Mouse (Mus musculus) right cerebral cortex, postnatal 25 days (tissue): Measurements from ENCODE around the gene Shc2.

Experiments
- DNase-seq: peaks from one replicate; pipeline ENCODE4 v3.0.0; 2022

The Shc2 gene

DNA sequence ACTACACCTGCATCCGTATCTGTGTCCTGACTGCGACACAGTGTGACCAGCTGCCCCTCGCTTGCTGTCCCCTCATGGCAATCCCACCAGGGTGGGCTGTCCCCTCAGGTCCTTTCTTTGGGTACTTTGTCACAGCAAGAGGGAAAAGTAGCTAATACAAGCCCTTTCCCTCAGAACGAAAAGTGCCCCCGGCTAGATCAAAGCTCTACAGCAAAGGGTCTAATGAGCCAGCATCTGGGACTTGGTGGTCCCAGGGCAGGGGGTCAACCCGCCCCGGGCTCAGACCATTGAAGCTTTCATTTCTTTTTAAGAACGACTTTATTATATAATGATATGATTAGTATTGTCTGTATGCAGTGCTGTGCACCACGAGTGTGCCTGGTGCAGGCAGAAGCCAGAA, 59.4 kb downstream of the Shc2 start:
- DNase-seq = no peak

DNA sequence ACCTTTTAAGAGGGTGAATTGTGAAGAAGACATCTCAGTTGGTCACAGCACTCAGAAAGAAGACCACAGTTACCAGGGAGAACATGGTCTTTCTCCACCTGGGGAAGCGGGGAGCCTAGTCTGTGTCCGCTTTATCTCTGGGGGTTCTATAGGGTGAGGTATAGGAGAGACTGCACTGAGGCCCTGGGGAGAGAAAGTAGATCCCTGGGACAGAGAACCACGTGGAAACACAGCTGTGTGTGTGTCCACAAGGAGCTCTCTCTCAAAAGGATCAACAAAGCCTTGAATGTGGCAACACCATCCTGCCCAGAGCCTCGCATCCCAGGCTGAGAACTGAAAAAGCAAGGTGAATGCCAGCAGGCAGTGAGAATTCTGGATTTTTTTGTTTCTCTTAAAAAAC, 60.3 kb downstream of the Shc2 start:
- DNase-seq = no peak

DNA sequence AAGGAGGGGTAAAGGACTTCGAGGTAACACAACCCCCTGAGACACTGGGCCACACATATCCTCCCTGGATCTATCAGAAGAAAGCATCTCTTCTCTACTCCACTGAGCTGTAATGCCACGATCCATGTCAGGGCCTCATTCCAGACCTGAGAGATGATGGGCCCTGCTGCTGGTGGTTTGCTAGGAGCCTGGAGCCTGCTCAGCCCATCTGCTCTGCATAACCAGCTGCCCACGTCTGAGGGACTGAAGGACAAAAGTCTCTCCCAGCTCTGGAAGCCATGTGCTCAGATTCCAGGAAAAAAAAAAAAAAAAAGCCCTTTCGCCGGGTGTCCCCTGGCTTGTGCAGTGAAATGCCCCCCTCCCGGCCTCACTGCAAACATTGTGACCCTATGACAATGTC, 62.0 kb downstream of the Shc2 start:
- no peak for DNase-seq

DNA sequence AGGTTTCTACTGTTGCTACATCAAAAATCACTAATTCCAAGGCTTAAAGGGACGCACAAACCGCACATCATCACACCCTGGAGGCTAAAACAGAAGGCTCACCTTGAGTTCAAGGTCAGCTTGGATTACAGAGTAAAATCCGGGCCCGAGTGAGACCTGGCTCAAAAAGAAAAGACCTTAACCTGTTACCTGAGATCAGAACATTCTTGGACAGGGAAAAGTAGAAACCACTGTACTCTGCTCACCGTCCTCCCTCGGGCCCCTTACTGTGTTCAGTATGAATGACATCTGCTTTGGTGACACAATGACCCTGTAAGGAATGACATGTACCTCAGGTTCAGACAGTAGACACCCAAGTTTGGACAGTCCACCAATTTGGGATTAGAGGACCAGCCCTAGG, 62.9 kb downstream of the Shc2 start:
- no peak for DNase-seq

DNA sequence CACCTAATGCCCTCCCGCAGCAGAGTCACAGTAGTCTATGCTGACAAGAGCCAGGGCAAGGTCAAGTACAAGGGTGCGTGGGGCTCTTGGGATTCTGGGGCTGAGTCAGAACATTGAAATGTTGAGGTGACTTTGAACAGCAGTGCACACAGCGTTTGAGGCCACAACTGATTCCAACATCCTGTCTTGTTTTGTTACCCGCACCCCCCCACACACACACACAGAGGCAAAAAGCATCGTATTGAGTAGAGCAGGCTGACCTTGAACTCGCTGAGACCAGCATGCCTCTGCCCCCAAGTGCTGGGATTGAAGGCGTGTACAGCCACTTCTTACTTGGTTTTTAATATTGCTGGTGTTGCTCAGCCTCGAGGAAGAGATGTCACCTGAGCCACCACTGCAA, 63.4 kb downstream of the Shc2 start:
- no peak for DNase-seq

DNA sequence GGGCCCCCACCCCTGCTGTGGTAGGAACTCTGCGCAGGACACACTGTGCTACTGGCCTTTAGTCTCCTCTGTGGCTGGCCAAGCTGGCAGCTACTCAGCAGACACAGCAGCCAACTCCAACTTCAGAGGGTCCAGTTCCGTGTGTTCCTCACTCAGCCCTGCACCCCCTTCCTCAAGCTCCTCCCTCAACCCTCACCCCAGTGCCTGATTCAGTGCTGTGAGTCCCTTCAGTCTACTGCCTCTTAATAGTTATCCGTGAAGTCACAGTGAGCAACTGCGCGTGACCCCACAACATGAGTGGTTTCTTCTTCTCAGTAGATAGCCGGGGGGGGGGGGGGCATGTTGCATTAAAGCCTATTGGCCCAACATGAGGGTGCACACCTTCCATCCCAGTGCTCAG, 64.1 kb downstream of the Shc2 start:
- no peak for DNase-seq

DNA sequence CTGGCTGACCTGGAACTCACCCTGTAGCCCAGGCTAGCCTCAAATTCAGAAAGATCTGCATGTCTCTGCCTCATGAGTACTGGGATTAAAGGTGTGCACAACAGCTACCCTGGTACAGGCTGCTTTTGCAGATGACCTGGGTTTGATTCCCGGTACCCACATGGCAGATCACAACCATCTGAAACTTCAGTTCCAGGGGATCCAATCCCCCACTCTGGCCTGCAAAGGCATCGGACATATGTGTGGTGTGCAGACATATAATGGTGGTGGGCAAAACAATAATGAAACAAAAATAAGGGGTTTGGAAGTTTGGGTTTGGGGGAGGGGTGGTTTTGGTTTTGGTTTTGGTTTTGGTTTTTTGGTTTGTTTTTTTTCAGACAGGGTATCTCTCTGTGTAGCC, 66.4 kb downstream of the Shc2 start:
- no peak for DNase-seq

DNA sequence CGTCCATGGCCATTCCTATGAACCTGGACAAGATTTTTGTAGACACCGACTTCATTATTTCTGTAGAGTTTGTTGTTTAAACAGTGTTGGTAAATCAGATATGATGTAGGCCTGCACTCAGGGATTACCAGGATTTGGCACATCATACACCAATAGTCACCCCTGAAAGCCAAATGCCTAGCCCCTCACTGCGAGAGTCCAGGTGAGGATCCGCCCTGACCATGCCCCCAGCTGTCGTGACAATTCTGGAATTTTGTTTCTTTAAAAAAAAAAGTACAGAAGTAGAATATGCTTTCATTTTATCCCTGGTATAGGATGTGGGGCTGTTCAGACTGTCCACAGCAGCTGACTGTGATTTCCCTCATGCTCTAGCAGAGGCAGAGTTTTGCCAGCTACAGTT, 67.8 kb downstream of the Shc2 start:
- no peak for DNase-seq
